Comparison of ENCODE assay signal across 8 mouse cellular contexts in genomic region chr12:4523208-4523607, GRCm38 (mm10). TPM values are rescaled to one million over a fixed set of nuclear protein-coding genes. Genes with fewer than 3 reads are reported as not detected.
A peak's percentile ranks its signal among the peaks of the same experiment; 100 is the strongest.
DNase-seq lines count a peak whose midpoint lies in the region; ATAC-seq and TF ChIP-seq lines count a peak whose summit lies in the region.

No protein-coding gene starts in this region.

- 1% methylated on average over 10 of the region's 10 CpGs for WGBS in forebrain, embryonic 12.5 days
- 5% methylated on average over 10 of the region's 10 CpGs for WGBS in heart, embryonic 12.5 days
- 16% methylated on average over 10 of the region's 10 CpGs for WGBS in lung, postnatal 0 days

- H3K27me3 ChIP-seq in forebrain, embryonic 12.5 days = no peaks in the 10 kb centered on the region
- H3K27me3 ChIP-seq in heart, embryonic 12.5 days (replicated peaks) = no peaks in the 10 kb centered on the region
- H3K27me3 ChIP-seq in lung, postnatal 0 days (replicated peaks; ENCODE audit: insufficient read depth, low read length) = no peaks in the 10 kb centered on the region

- no peaks in the 10 kb centered on the region for H3K9me3 ChIP-seq in forebrain, embryonic 12.5 days
- H3K9me3 ChIP-seq in heart, embryonic 12.5 days (replicated peaks) = no peaks in the 10 kb centered on the region
- H3K9me3 ChIP-seq in lung, postnatal 0 days (ENCODE audit: low read length) = no peaks in the 10 kb centered on the region

- H3K4me3 ChIP-seq in forebrain, embryonic 12.5 days (replicated peaks) = 0 out of 2 replicates have a peak overlapping the region, but pooled peaks have one; percentile 7
- 0 out of 2 replicates have a peak overlapping the region, but pooled peaks have one; percentile 27 for H3K4me3 ChIP-seq in heart, embryonic 12.5 days
- H3K4me3 ChIP-seq in lung, postnatal 0 days (ENCODE audit: low read depth, low read length) = no peak overlapping the region

- H3K4me1 ChIP-seq in forebrain, embryonic 12.5 days = peaks cover 32% of the 10 kb centered on the region
- H3K4me1 ChIP-seq in heart, embryonic 12.5 days (replicated peaks) = peaks cover 22% of the 10 kb centered on the region
- H3K4me1 ChIP-seq in lung, postnatal 0 days (ENCODE audit: insufficient read depth, low read depth, low read length) = peaks cover 8% of the 10 kb centered on the region; the same call in 1 of the 2 replicates

- 0 out of 2 replicates have a peak overlapping the region, but pooled peaks have one; percentile 25 for H3K9ac ChIP-seq in forebrain, embryonic 12.5 days
- 0 out of 2 replicates have a peak overlapping the region, but pooled peaks have one; percentile 51 for H3K9ac ChIP-seq in heart, embryonic 12.5 days
- no peak overlapping the region for H3K9ac ChIP-seq in lung, postnatal 0 days (replicated peaks; ENCODE audit: low read depth)

- H3K4me2 ChIP-seq in forebrain, embryonic 12.5 days = peak overlapping the region; percentile 40
- H3K4me2 ChIP-seq in heart, embryonic 12.5 days = peak overlapping the region; percentile 62
- H3K4me2 ChIP-seq in lung, postnatal 0 days (replicated peaks; ENCODE audit: low read depth, low read length) = peak overlapping the region; percentile 25

- ATAC-seq in forebrain, embryonic 12.5 days (ENCODE audit: low FRiP score) = peak; percentile 86
- no peak for ATAC-seq in heart, embryonic 12.5 days (ENCODE audit: insufficient number of reproducible peaks, low FRiP score)
- ATAC-seq in lung, postnatal 0 days = peak; percentile 33

- TF ChIP-seq EP300 in lung, postnatal 0 days (IDR thresholded peaks at IDR 0.05) = no peak

- TF ChIP-seq CTCF in lung, postnatal 0 days (IDR thresholded peaks at IDR 0.05) = no peak

- H3K27ac ChIP-seq in forebrain, embryonic 12.5 days = peak overlapping the region; percentile 91
- no peak overlapping the region for H3K27ac ChIP-seq in heart, embryonic 12.5 days (ENCODE audit: poor library complexity, severe bottlenecking)
- 0 out of 2 replicates have a peak overlapping the region, but pooled peaks have one; percentile 43 for H3K27ac ChIP-seq in lung, postnatal 0 days (ENCODE audit: low read length)

- no peaks in the 10 kb centered on the region for H3K36me3 ChIP-seq in forebrain, embryonic 12.5 days (replicated peaks)
- H3K36me3 ChIP-seq in heart, embryonic 12.5 days = no peaks in the 10 kb centered on the region
- H3K36me3 ChIP-seq in lung, postnatal 0 days (ENCODE audit: insufficient read depth, low read length) = no peaks in the 10 kb centered on the region

- DNase-seq in layer of hippocampus, adult 11-12 months (ENCODE audit: low spot score) = peak; percentile 58
- DNase-seq in layer of hippocampus, adult 9-10 months (ENCODE audit: low spot score) = no peak
- peak; percentile 83 for DNase-seq in kidney, postnatal 10 days
- DNase-seq in lung, postnatal 0 days (ENCODE audit: low spot score) = peak; percentile 54
- peak; percentile 83 to 87 for DNase-seq in right cerebral cortex, postnatal 10 days (ENCODE audit: low spot score in 2 of 2)
- no peak for DNase-seq in spleen, postnatal 4 days (ENCODE audit: low spot score in 2 of 2)

RNA-seq across cellular contexts. Expression of gene Ncoa1, which starts 46.2 kb away (rescaled TPM):
- polyA plus RNA-seq in forebrain, embryonic 12.5 days (2016; fragmentation: Nextera tagmentation; extraction: Ambion mirVana) = 9.1 and 11.1 TPM in 2 replicates
- polyA plus RNA-seq in heart, embryonic 12.5 days (2016; fragmentation: Nextera tagmentation; extraction: Ambion mirVana) = 8.3 and 8.7 TPM in 2 replicates
- 9.6 and 12.4 TPM in 2 replicates for polyA plus RNA-seq in lung, postnatal 0 days (2015; fragmentation: Nextera tagmentation; extraction: Ambion mirVana)

Comparison
In these comparisons a context has a peak if more than half of its experiments do, and no peak if none do; other contexts are left out.
1. DNase-seq: peak in layer of hippocampus, adult 11-12 months (single experiment), kidney, postnatal 10 days (single experiment), lung, postnatal 0 days (single experiment) and right cerebral cortex, postnatal 10 days (2 of 2); none in layer of hippocampus, adult 9-10 months (single experiment) and spleen, postnatal 4 days (0 of 2).
2. Peak in every context shown above with its lines, with median percentiles within 50 percentile points of each other: H3K4me2 ChIP-seq.